Mouse (Mus musculus) megakaryocyte-erythroid progenitor cell, adult 5-6 weeks (primary cell): Measurements from ENCODE around the gene Dnajb2. TPM values are rescaled to one million over a fixed set of nuclear protein-coding genes. Genes with fewer than 3 reads are reported as not detected.

Source experiments
- ATAC-seq: replicated peaks from 2 replicates; pipeline ENCODE4 v1.8.0; 2016; ENCODE audit warnings: mild to moderate bottlenecking, inconsistent platforms; ENCODE audit not compliant: severe bottlenecking, poor library complexity, low FRiP score, low TSS enrichment
- total RNA-seq, 2 experiments: library from RNA; stranded (forward) in 1 of 2; stranded (reverse) in 1 of 2; fragments of 200-1000, 215-1000 nt in 1 of 2; fragments of >200 nt in 1 of 2; fragmentation: Nextera tagmentation in 1 of 2; gene quantifications; 2 replicates each; pipeline ENCODE4 v1.2.3; 2014 to 2017

Gene Dnajb2
- total RNA-seq (2014; fragmentation: Nextera tagmentation) (15.2 and 18.3 TPM in 2 replicates), total RNA-seq (2017) (14.2 and 21.7 TPM in 2 replicates)

- peak; percentile 87 for ATAC-seq
Measured at GRCm38 (mm10) chr1:75236117-75237050, at the start of gene Dnajb2. Gene Dnajb2, plus strand, starts transcription at chr1:75236406.

- no peak for ATAC-seq
Measured at GRCm38 (mm10) chr1:75187126-75187525, 49.1 kb upstream of the Dnajb2 start.

GRCm38 (mm10) chr1:75187914-75188483 lies 48.2 kb upstream of the Dnajb2 start:
- no peak for ATAC-seq

GRCm38 (mm10) chr1:75190577-75190976 lies 45.6 kb upstream of the Dnajb2 start:
- ATAC-seq, result peak; percentile 58

- no peak for ATAC-seq
Measured at GRCm38 (mm10) chr1:75191258-75191621, 45.0 kb upstream of the Dnajb2 start.

- ATAC-seq, result peak; percentile 98
Measured at GRCm38 (mm10) chr1:75191622-75192402, 44.4 kb upstream of the Dnajb2 start, which contains the start of the genes Ankzf1 and Atg9a. Gene Ankzf1, plus strand, starts transcription at chr1:75192151. Gene Atg9a, minus strand, starts transcription at chr1:75192196.

GRCm38 (mm10) chr1:75192452-75192851 lies 43.8 kb upstream of the Dnajb2 start:
- ATAC-seq, result peak; percentile 27; the same call in 1 of the 2 replicates

- no peak for ATAC-seq
Measured at GRCm38 (mm10) chr1:75201236-75201635, 35.0 kb upstream of the Dnajb2 start.

GRCm38 (mm10) chr1:75208967-75209678 lies 27.1 kb upstream of the Dnajb2 start:
- ATAC-seq, result peak; percentile 48

GRCm38 (mm10) chr1:75210136-75211087 lies 25.8 kb upstream of the Dnajb2 start, which contains the start of the genes Glb1l and Stk16:
Gene Glb1l, minus strand, starts transcription at chr1:75210813.
Gene Stk16, plus strand, starts transcription at chr1:75210838.
- peak; percentile 81 for ATAC-seq

- ATAC-seq, result no peak
Measured at GRCm38 (mm10) chr1:75211141-75211708, 25.0 kb upstream of the Dnajb2 start.

GRCm38 (mm10) chr1:75212542-75212941 lies 23.7 kb upstream of the Dnajb2 start:
- ATAC-seq, result no peak

GRCm38 (mm10) chr1:75213096-75213495 lies 23.1 kb upstream of the Dnajb2 start:
- ATAC-seq, result no peak

- ATAC-seq, result no peak
Measured at GRCm38 (mm10) chr1:75214442-75214841, 21.8 kb upstream of the Dnajb2 start.

GRCm38 (mm10) chr1:75214886-75215285 lies 21.3 kb upstream of the Dnajb2 start:
- no peak for ATAC-seq

GRCm38 (mm10) chr1:75215785-75216184 lies 20.4 kb upstream of the Dnajb2 start:
- no peak for ATAC-seq

GRCm38 (mm10) chr1:75216797-75217585 lies 19.2 kb upstream of the Dnajb2 start:
- peak; percentile 53 for ATAC-seq
